Mouse (Mus musculus) kidney, postnatal 0 days (tissue): ENCODE measurements at regions not wholly inside any gene's neighbourhood (a gene's known extent, or its start where the extent isn't known, plus 50 kb on each side); places are given as distances from the start of the nearest gene placed in this dataset.
A peak's percentile ranks its signal among the peaks of the same experiment; 100 is the strongest.

Experiments used
- ATAC-seq: fragments of 200-750 bp; cut with Nextera tagmentation; replicated peaks from 2 replicates; pipeline ENCODE4 v1.8.0; 2017; ENCODE audit warnings: low read depth, moderate number of reproducible peaks, moderate TSS enrichment, moderate library complexity; ENCODE audit not compliant: low FRiP score
- DNase-seq: peaks from one replicate; pipeline ENCODE4 v3.0.0-alpha.2; 2016; ENCODE audit warnings: low spot score
- H3K27ac ChIP-seq: fragments of 300-500 bp; sonication (generic); 2 replicates; pipeline ENCODE4 v1.5.1; 2014; ENCODE audit warnings: mild to moderate bottlenecking
- H3K27me3 ChIP-seq: fragments of 300-500 bp; sonication (generic); 2 replicates; pipeline ENCODE4 v1.6.1; 2014; ENCODE audit warnings: low read length, mixed read lengths; ENCODE audit not compliant: insufficient read depth
- H3K36me3 ChIP-seq: fragments of 300-500 bp; sonication (generic); 2 replicates; pipeline ENCODE4 v1.6.1; 2014; ENCODE audit warnings: low read length, mixed read lengths; ENCODE audit not compliant: insufficient read depth
- H3K4me1 ChIP-seq: fragments of 300-500 bp; sonication (generic); replicated peaks from 2 replicates; pipeline ENCODE4 v1.6.1; 2014; ENCODE audit warnings: antibody characterized with exemption, low read length, mixed read lengths; ENCODE audit not compliant: insufficient read depth
- H3K4me2 ChIP-seq: fragments of 300-500 bp; sonication (generic); 2 replicates; pipeline ENCODE4 v1.6.1; 2014; ENCODE audit warnings: mild to moderate bottlenecking, low read length, moderate library complexity, mixed read lengths
- H3K4me3 ChIP-seq: fragments of 300-500 bp; sonication (generic); replicated peaks from 2 replicates; pipeline ENCODE4 v1.5.1; 2014; ENCODE audit warnings: low read depth, low read length
- H3K9ac ChIP-seq: fragments of 300-500 bp; sonication (generic); 2 replicates; pipeline ENCODE4 v1.6.1; 2014; ENCODE audit warnings: low read depth, low read length
- H3K9me3 ChIP-seq: fragments of 300-500 bp; sonication (generic); replicated peaks from 2 replicates; pipeline ENCODE4 v1.6.1; 2016; ENCODE audit warnings: low read length, inconsistent platforms, mixed read lengths
- CTCF ChIP-seq: IDR thresholded peaks from 2 replicates; pipeline ENCODE4 v1.5.1; 2016; ENCODE audit warnings: antibody characterized with exemption, low read depth, mild to moderate bottlenecking, moderate library complexity
- WGBS: fragments of 180-500 bp; shearing (Covaris S2); extraction: QIAGEN DNeasy Blood & Tissue Kit; methylation state at CpG from one replicate; pipeline ENCODE4 v1.1.7; 2014; 5-methylcytosine and 5-hydroxymethylcytosine counted together

DNA sequence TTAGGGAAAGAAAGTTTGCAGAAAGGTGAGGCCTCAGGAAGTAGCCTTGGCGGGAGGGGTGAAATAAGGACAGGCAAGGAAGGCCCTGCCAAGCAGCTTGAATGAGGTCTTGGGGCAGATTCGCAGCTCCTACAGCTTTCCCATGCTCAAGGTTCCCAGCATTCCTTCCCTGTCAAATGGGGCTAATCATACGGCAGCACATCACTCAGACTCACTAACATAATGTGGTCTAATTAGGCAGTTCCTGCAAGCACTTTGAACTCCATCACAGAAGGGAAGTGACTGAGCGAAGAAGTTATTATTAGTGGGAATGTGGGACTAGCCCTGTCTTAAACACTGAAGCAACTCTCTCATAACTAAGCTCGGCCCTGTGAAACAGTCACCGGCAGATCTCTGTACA, 87.1 kb upstream of the Gm10260 start:
- no peak for ATAC-seq
- H3K4me1 ChIP-seq = no peaks in the 10 kb centered on the region
- no peaks in the 10 kb centered on the region for H3K9me3 ChIP-seq
- TF ChIP-seq CTCF = no peak
- no peaks in the 10 kb centered on the region for H3K36me3 ChIP-seq
- H3K9ac ChIP-seq = no peak overlapping the region
- no peak overlapping the region for H3K4me3 ChIP-seq
- DNase-seq = no peak
- H3K4me2 ChIP-seq = no peak overlapping the region
- WGBS = 90% methylated on average over 6 of the region's 6 CpGs
- no peaks in the 10 kb centered on the region for H3K27me3 ChIP-seq
- H3K27ac ChIP-seq = no peak overlapping the region

DNA sequence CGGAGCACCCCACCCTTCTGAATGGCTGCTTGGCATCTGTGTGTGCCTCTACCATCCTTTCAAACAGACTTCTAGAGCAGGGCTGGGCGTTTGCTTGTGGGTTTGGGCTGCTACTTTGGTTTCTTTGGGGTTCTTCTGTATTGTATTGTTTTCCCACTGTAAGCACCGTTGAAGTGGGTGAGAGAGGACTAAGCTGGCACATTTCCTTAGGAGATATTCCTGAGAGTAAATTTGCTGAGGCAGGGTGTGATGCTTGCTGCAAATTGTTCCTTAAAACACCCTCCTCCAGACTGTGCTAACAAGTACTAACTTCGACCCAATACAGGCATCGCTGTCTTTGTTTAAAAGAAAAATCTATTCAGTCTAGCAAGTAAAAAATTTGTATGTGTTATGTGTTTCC, 84.7 kb upstream of the Gm10260 start:
- no peak overlapping the region for H3K9ac ChIP-seq
- DNase-seq (no peak), ATAC-seq (no peak)
- no peak overlapping the region for H3K4me3 ChIP-seq
- H3K4me1 ChIP-seq = no peaks in the 10 kb centered on the region
- no peaks in the 10 kb centered on the region for H3K9me3 ChIP-seq
- H3K27me3 ChIP-seq = no peaks in the 10 kb centered on the region
- H3K36me3 ChIP-seq = no peaks in the 10 kb centered on the region
- no peak overlapping the region for H3K27ac ChIP-seq
- 92% methylated on average over 5 of the region's 5 CpGs for WGBS
- no peak for TF ChIP-seq CTCF
- no peak overlapping the region for H3K4me2 ChIP-seq

DNA sequence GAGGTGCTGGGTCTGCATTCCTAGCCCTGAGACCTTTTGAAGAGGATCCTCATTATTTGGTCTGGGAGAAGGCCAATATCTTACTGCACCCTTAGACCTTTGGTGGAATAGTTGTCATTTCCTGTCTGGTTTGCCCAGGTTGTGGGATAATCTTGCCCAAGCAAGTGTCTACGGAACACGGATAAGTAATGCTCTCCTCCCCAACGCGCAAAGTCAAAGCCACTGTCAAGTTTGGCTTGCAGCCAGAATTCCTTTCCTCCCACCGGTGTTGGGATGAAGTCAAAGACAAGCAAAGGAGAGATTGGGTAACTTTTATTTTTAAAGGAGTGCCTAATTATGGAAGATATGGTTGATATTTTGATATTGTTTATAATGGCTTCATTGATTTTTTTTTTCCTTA, 82.4 kb upstream of the Gm10260 start:
- WGBS = 38% methylated on average over 5 of the region's 5 CpGs

DNA sequence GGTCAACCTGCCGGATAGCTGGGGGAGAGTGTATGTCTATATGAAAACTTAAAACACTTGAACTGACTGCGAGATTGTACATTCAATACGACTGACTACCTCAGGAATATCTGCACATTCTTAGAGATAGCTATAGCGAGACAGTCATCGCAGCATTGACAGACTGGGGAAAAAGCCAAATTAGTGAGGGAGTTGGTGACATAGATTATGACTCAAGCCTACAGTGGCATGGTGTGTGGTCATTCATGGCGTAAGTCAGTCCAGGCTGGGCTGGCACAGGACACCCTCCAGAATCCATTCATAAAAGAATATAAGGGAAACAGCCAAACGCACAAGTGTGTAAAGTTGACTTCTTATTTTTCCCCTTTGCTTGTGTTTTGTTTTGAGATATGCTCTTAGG, 81.1 kb upstream of the Gm10260 start:
- no peaks in the 10 kb centered on the region for H3K27me3 ChIP-seq
- H3K4me2 ChIP-seq = no peak overlapping the region
- H3K4me3 ChIP-seq = no peak overlapping the region
- no peaks in the 10 kb centered on the region for H3K36me3 ChIP-seq
- H3K9me3 ChIP-seq = no peaks in the 10 kb centered on the region
- H3K4me1 ChIP-seq = no peaks in the 10 kb centered on the region
- no peak overlapping the region for H3K9ac ChIP-seq
- ATAC-seq (no peak), DNase-seq (no peak)
- no peak overlapping the region for H3K27ac ChIP-seq
- TF ChIP-seq CTCF = no peak
- 78% methylated on average over 7 of the region's 7 CpGs for WGBS

More for the DNA sequence above, 82.4 kb upstream of the Gm10260 start:
- H3K9me3 ChIP-seq = no peaks in the 10 kb centered on the region
- no peak overlapping the region for H3K4me3 ChIP-seq
- H3K27ac ChIP-seq = no peak overlapping the region
- H3K4me1 ChIP-seq = no peaks in the 10 kb centered on the region
- no peak overlapping the region for H3K9ac ChIP-seq
- no peak for TF ChIP-seq CTCF
- no peak overlapping the region for H3K4me2 ChIP-seq
- no peaks in the 10 kb centered on the region for H3K27me3 ChIP-seq
- no peak for ATAC-seq
- no peaks in the 10 kb centered on the region for H3K36me3 ChIP-seq
- no peak for DNase-seq

DNA sequence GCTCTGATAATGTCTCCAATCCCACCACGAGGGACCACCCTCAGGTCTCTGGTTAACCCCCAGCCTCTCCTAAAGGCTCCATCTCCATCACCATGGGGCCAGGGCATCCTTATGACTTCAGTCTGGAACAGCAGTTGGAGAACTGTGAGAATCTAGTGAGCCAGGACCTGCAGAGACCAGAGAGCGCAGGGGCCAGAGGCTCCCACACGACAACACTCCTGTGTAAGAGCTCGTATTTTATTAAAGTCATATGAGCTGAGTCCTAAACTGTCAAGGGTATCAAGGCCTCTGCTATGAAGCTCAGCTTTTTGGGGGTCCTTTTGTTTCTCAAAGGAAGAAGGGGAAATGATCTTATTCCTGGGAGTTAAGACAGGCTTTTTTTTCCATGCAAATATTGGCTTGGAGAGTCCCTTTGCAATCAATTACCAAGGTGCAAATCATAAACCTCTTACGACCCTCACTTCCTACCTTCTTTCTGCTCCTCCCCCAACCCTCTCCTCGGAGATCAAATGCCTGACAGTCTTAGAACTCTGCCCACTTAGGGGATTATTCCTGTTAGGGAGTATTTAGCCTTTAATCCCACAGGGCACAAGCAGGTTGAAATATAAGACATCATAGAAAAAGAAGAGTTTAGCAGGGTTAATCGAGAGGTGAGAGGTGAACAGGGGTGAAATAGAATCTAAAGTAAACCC, 79.3 kb upstream of the Gm10260 start:
- no peak for ATAC-seq
- Histone ChIP-seq H3K36me3 (no peaks in the 10 kb centered on the region), H3K4me3 (no peak overlapping the region), H3K9ac (no peak overlapping the region), H3K27me3 (no peaks in the 10 kb centered on the region), H3K27ac (no peak overlapping the region), H3K4me2 (no peak overlapping the region), H3K9me3 (no peaks in the 10 kb centered on the region), H3K4me1 (no peaks in the 10 kb centered on the region)
- TF ChIP-seq CTCF = no peak
- peak; percentile 59 for DNase-seq
- WGBS = 24% methylated on average over 7 of the region's 7 CpGs

DNA sequence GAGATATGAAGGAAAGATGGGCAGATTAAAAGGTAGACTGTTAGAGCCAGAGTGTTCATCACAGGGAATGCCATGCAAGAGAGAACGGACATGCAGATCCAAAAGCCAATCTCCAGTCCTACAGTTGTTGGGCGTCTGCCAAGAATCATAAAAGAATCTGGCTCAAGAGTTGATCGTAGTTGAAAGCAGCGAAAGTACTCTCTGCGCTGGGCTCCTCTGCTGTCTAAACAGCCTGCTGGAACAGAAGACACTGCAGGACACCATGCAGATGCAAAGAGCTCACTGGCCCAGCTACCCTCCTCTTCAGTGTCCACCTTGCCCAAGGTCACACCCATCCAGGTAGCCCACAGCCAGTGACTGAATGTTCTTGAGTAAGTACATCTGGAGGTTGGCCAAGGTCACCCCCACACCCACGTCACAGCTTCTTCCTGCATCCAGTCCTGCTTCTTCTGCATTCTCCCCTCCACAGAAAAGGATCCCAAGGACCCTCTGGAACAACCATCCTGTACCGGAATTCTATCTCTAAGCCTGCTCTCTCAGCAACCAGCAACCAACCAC, 77.1 kb upstream of the Gm10260 start:
- WGBS = 41% methylated on average over 7 of the region's 7 CpGs
- H3K4me1 ChIP-seq = no peaks in the 10 kb centered on the region
- peak; percentile 83 for DNase-seq
- H3K9me3 ChIP-seq = no peaks in the 10 kb centered on the region
- H3K4me2 ChIP-seq = no peak overlapping the region
- H3K9ac ChIP-seq = no peak overlapping the region
- TF ChIP-seq CTCF = no peak
- H3K36me3 ChIP-seq = no peaks in the 10 kb centered on the region
- no peaks in the 10 kb centered on the region for H3K27me3 ChIP-seq
- ATAC-seq = no peak
- no peak overlapping the region for H3K27ac ChIP-seq
- no peak overlapping the region for H3K4me3 ChIP-seq

DNA sequence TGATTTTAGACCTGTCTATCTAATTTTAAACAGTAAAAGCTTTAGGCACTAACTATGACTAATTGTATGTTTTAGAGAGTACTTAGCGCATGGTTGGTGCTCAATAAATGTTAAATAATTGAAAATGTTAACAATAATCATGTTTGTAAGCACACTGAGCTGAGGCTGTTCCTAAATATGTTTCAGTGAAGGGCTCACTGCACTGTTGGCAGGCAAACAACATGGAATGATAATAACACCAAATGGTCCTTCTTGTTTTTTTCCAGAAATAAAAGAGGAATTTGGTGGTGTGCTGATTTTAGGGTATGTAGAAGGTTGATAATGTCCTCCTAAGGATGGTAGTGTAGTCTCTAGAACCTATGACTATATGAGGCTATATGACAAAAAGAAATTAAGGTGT, 72.0 kb upstream of the Gm10260 start:
- Histone ChIP-seq H3K9me3 (no peaks in the 10 kb centered on the region), H3K4me1 (no peaks in the 10 kb centered on the region), H3K36me3 (no peaks in the 10 kb centered on the region), H3K27ac (no peak overlapping the region), H3K4me3 (no peak overlapping the region), H3K4me2 (no peak overlapping the region), H3K9ac (no peak overlapping the region), H3K27me3 (no peaks in the 10 kb centered on the region)
- ATAC-seq (no peak), DNase-seq (no peak)
- 94% methylated on average over 1 of the region's 1 CpGs for WGBS
- no peak for TF ChIP-seq CTCF
